Mouse (Mus musculus) spleen, adult 2 months (tissue): ENCODE data around the gene Ubiad1. TPM values are rescaled to one million over a fixed set of nuclear protein-coding genes. Genes with fewer than 3 reads are reported as not detected.

Experiments used
- DNase-seq, 2 experiments: peaks; one replicate each; pipeline versions ENCODE4 v3.0.0 to v3.0.0-alpha.2; 2012 to 2021; ENCODE audit warnings: low spot score in 2 of 2, low read depth in 1 of 2
- H3K27ac ChIP-seq: fragments of 200-500 bp; 2 replicates; pipeline ENCODE4 v1.5.1; 2012; ENCODE audit warnings: low read length, inconsistent platforms; ENCODE audit not compliant: insufficient read depth
- H3K27me3 ChIP-seq: fragments of 200-500 bp; 2 replicates; pipeline ENCODE4 v1.6.1; 2012; ENCODE audit warnings: mild to moderate bottlenecking, moderate library complexity, low read length, inconsistent platforms; ENCODE audit not compliant: control insufficient read depth, insufficient read depth
- H3K36me3 ChIP-seq: fragments of 200-500 bp; 2 replicates; pipeline ENCODE4 v1.6.1; 2012; ENCODE audit warnings: mild to moderate bottlenecking, low read length, inconsistent platforms; ENCODE audit not compliant: control insufficient read depth, insufficient read depth
- H3K4me1 ChIP-seq: fragments of 200-500 bp; 2 replicates; pipeline ENCODE4 v1.6.1; 2011; ENCODE audit warnings: inconsistent platforms; ENCODE audit not compliant: control insufficient read depth, insufficient read depth, insufficient read length
- H3K4me3 ChIP-seq: fragments of 200-500 bp; 2 replicates; pipeline ENCODE4 v1.5.1; 2011; ENCODE audit warnings: mild to moderate bottlenecking, inconsistent platforms; ENCODE audit not compliant: insufficient read depth, insufficient read length; ENCODE audit errors: extremely low read depth
- CTCF ChIP-seq: fragments of 200-500 bp; IDR thresholded peaks from 2 replicates; pipeline ENCODE4 v1.5.1; 2011; ENCODE audit warnings: mild to moderate bottlenecking, inconsistent platforms; ENCODE audit not compliant: insufficient read depth, insufficient read length, insufficient replicate concordance; ENCODE audit errors: extremely low read depth
- POLR2A ChIP-seq: fragments of 200-500 bp; IDR thresholded peaks from 2 replicates; pipeline ENCODE4 v1.6.1; 2011; ENCODE audit warnings: low read depth, low read length, inconsistent platforms
- WGBS: fragments of 180-500 bp; shearing (Covaris S2); methylation state at CpG from one replicate; pipeline ENCODE4 v1.1.7; 2018; 5-methylcytosine and 5-hydroxymethylcytosine counted together
- polyA plus RNA-seq: library from polyadenylated mRNA; depleted of rRNA; stranded (reverse); fragments of >200 nt; gene quantifications from 2 replicates; pipeline ENCODE4 v1.2.3, GENCODE M21; 2012

The Ubiad1 gene
- polyA plus RNA-seq, 1 experiment: 13.2 TPM

DNA sequence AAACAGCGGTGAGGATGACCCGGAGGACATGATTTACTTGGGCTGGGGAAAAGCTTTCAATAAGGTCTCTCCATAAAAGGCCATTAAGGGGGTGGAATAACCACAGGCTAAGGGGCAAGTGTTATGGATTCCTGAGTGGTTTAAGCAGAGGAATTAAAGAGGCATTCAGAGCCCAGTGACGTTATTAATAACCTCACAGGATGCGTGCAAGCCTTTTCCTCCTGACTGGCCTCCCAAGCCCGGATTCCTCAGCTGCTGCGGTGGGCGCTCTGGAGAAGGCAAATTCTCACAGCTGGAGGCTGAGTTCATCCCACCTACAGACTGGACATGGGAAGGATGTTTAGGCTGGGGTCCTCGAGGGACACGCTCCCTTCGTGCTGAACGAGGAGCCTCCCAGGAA is 39.8 kb downstream of the Ubiad1 start:
- 6% methylated on average over 11 of the region's 11 CpGs for WGBS
- Histone ChIP-seq H3K4me3 (no peak overlapping the region), H3K4me1 (no peaks in the 10 kb centered on the region), H3K27ac (no peak overlapping the region), H3K27me3 (peaks cover 7% of the 10 kb centered on the region), H3K36me3 (no peaks in the 10 kb centered on the region)
- no peak for DNase-seq
- no peak for TF ChIP-seq CTCF
- TF ChIP-seq POLR2A: no peak

DNA sequence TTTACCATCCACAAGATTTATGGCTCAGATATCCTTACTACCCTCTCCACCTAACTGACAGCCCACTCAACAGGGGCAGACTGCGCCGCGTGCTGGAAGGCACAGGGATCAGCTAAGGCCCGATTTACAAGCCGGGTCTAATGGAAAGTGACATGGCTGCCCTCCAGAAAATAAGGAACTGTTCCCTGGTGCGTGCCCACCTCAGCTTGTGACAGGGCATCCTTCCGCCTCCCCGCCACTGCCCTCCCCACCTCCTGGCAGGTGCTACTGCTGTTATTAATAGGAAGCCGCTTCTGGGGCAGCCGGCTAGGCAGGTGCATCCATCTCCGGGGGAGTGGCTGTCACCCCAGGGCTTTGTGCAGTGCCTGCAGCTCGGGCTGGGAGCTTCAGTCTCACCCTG is 41.2 kb downstream of the Ubiad1 start:
- TF ChIP-seq CTCF (no peak), POLR2A (no peak)
- WGBS: 15% methylated on average over 12 of the region's 12 CpGs
- no peak overlapping the region for H3K4me3 ChIP-seq
- H3K4me1 ChIP-seq: no peaks in the 10 kb centered on the region
- no peak overlapping the region for H3K27ac ChIP-seq
- H3K27me3 ChIP-seq: peaks cover 7% of the 10 kb centered on the region
- DNase-seq: no peak
- H3K36me3 ChIP-seq: no peaks in the 10 kb centered on the region

DNA sequence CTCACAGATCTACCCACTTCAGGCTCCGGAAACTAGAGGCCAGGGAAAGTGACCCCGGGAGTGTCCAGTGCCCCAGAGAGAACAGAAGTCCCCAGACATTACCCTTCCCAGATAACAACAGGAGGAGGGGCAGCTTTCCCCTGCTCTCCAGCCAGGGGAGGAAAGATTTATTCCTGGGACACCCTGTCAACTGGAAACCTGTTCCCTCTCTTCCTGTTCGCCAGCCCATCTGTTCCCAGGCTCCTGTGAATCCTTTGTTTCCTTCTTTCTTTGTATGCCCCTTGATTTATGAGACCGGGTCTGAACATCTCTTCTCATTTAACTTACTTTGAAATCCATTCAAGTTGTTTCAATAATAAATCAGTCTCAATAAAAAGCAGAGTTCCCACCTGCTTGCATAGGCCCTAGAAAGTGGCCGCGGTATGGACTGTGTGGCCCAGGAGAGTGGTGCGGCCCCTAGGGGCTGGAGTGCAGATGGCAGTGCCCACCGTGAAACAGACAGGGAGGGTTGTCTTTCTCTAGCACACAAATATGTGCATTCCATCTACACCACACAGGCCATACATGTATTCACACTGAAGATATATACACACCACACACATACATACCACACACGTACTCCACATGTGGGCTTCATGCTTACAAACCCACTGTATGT is 45.0 kb downstream of the Ubiad1 start:
- no peak for TF ChIP-seq POLR2A
- TF ChIP-seq CTCF: no peak
- Histone ChIP-seq H3K4me1 (no peaks in the 10 kb centered on the region), H3K36me3 (no peaks in the 10 kb centered on the region), H3K27ac (no peak overlapping the region), H3K4me3 (no peak overlapping the region), H3K27me3 (peaks cover 7% of the 10 kb centered on the region)
- WGBS: 66% methylated on average over 9 of the region's 9 CpGs
- DNase-seq: no peak

DNA sequence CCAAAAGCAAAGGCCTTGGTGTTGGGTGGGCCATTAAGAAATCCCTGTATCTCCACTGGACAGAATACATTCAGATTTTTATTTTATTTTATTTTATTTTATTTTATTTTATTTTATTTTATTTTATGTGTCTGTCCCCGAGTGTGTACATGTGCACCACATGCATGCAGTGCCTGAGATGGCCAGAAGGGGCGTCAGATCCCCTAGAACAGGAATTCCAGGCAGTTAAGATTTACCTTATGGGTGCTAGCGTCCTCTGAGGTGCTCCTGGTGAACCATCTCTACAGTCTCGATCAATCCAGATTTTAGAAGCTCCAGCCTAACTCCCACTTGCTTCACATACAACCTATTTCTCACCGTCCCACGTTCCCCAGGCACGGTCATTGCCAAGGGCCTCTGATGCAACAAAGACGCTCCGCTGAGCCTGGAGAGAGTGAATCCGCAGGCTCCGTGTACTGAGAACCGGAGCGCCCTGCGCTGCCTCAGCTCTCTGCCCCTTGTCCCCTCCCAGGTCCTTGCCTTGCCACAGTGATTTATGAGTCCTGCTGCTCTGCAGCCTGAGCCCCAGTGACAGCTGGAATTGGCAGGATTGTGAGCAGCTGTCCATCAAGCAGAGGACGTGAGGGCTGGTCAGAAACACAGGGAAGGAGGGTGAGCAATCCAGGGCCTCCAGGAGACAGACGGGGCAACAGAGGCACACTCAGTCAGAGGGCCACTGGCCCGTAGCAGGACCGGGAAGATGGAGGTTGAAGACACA is 46.9 kb downstream of the Ubiad1 start:
- H3K27ac ChIP-seq: no peak overlapping the region
- no peaks in the 10 kb centered on the region for H3K4me1 ChIP-seq
- no peak for DNase-seq
- 78% methylated on average over 18 of the region's 18 CpGs for WGBS
- TF ChIP-seq POLR2A (no peak), CTCF (no peak)
- H3K36me3 ChIP-seq: no peaks in the 10 kb centered on the region
- no peak overlapping the region for H3K4me3 ChIP-seq
- no peaks in the 10 kb centered on the region for H3K27me3 ChIP-seq

DNA sequence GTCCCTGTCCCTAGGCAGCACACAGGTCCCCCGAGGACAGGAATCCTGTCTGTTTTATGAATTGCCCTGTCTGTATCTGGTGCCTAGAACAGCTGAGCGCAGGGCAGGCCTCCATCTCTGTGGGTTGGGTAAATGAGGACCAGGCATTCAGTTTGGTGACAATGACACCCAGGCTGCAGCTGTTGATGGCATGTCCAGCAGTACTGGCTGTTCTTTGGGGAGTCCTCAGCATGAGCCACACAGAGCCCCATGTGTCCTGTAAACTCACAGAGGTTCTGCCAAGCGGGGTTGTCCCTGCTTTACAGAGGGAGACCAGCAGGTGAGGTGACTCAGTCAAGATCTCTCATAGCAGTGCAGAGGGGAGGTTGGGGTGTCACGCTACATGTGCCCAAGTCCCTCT is 47.5 kb downstream of the Ubiad1 start:
- WGBS: 85% methylated on average over 4 of the region's 4 CpGs
- H3K27me3 ChIP-seq: no peaks in the 10 kb centered on the region
- H3K27ac ChIP-seq: no peak overlapping the region
- TF ChIP-seq POLR2A (no peak), CTCF (no peak)
- no peaks in the 10 kb centered on the region for H3K36me3 ChIP-seq
- no peak overlapping the region for H3K4me3 ChIP-seq
- H3K4me1 ChIP-seq: no peaks in the 10 kb centered on the region
- no peak for DNase-seq

DNA sequence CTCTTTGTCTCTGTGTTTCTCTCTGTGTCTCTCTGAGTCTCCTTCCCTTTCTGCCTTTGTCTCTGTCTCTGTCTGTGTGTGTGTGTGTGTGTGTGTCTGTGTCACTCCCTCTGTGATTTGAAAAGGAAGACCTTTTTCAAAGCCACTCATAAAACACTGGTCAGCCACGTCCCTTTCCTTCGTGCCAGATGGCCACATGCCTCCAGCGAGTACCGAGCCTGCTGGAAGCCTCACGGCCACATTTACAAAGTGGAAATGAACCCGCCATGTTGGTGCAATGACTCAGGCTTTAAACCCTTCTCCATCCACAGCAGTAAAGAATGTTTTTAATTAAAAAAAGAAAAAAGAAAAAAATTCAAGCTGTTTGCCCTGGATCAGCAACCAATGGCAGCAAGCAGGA is 48.7 kb downstream of the Ubiad1 start:
- no peaks in the 10 kb centered on the region for H3K27me3 ChIP-seq
- H3K4me3 ChIP-seq: no peak overlapping the region
- no peaks in the 10 kb centered on the region for H3K4me1 ChIP-seq
- H3K27ac ChIP-seq: no peak overlapping the region
- no peak for DNase-seq
- H3K36me3 ChIP-seq: no peaks in the 10 kb centered on the region
- 71% methylated on average over 6 of the region's 6 CpGs for WGBS
- TF ChIP-seq CTCF (no peak), POLR2A (no peak)

DNA sequence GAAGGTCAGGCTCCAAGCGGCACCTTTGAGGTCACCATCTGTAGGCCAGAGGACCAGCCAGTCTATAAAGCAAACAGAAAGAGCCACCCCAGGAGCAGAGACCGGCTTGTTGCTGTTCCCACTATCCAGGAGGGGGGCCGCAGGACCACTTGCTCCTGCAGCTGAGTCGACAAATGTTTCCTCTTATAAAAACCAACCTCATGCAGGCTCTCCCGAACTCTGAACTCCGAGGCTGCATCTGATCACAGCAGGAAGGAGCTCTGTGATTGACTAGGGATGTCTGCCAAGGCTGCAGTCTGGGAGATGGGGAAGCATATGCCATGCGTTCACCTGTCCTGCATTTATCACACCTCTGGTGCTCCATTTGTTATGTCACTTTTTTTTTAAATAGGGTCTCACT is 49.4 kb downstream of the Ubiad1 start:
- Histone ChIP-seq H3K27ac (no peak overlapping the region), H3K27me3 (no peaks in the 10 kb centered on the region)
- 68% methylated on average over 7 of the region's 7 CpGs for WGBS

More for the DNA sequence above, 49.4 kb downstream of the Ubiad1 start:
- Histone ChIP-seq H3K4me1 (no peaks in the 10 kb centered on the region), H3K4me3 (no peak overlapping the region), H3K36me3 (no peaks in the 10 kb centered on the region)
- TF ChIP-seq POLR2A (no peak), CTCF (no peak)
- no peak for DNase-seq
